Mouse (Mus musculus): ENCODE measurements around the gene Gm10718.
"Not testable (repeated sequence)": the region's sequence is repeated elsewhere in the genome, so short reads cannot be mapped to it uniquely, and the experiment has no call there.

DNA sequence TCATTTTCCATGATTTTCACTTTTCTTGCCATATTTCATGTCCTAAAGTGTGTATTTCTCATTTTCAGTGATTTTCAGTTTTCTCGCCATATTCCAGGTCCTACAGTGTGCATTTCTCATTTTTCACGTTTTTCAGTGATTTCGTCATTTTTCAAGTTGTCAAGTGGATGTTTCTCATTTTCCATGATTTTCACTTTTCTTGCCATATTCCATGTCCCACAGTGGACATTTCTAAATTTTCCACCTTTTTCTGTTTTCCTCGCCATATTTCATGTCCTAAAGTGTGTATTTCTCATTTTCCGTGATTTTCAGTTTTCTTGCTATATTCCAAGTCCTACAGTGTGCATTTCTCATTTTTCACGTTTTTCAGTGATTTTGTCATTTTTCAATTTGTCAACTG, 7.5 kb upstream of the Gm10718 start:
- TF ChIP-seq E2F4 (IDR thresholded peaks at IDR 0.05; ENCODE audit: insufficient replicate concordance, low read depth, low read length); CTCF (conservative IDR thresholded peaks at IDR 0.05 in 1 of 2, IDR thresholded peaks at IDR 0.05 in 1 of 2; ENCODE audit: low read depth in 2 of 2, low read length in 2 of 2); POLR2A (IDR thresholded peaks at IDR 0.05; ENCODE audit: low read depth, low read length); CHD1 (IDR thresholded peaks at IDR 0.05; ENCODE audit: low read depth, low read length); ZKSCAN1 (IDR thresholded peaks at IDR 0.05; ENCODE audit: borderline replicate concordance, low read depth, low read length); MYC (IDR thresholded peaks at IDR 0.05; ENCODE audit: low read depth, low read length); CHD2 (IDR thresholded peaks at IDR 0.05; ENCODE audit: low read length); SIN3A (IDR thresholded peaks at IDR 0.05; ENCODE audit: low read length); ZC3H11A (IDR thresholded peaks at IDR 0.05; ENCODE audit: low read depth, low read length); MEF2A (IDR thresholded peaks at IDR 0.05; ENCODE audit: borderline replicate concordance, low read depth, low read length); BHLHE40 (IDR thresholded peaks at IDR 0.05; ENCODE audit: low read depth, low read length); ZMIZ1 (IDR thresholded peaks at IDR 0.05; ENCODE audit: low read depth, low read length); MAZ (IDR thresholded peaks at IDR 0.05; ENCODE audit: low read depth, low read length); EP300 (IDR thresholded peaks at IDR 0.05; ENCODE audit: low read length): not testable (repeated sequence)

Measured in CH12.LX (cell line).